Mouse (Mus musculus) monocyte, adult 2 months (primary cell): ENCODE data around the gene Platr17.
"Not testable (repeated sequence)": the region's sequence is repeated elsewhere in the genome, so short reads cannot be mapped to it uniquely, and the experiment has no call there.

Experiments
- DNase-seq, 2 experiments: peaks; one replicate each; pipeline ENCODE4 v3.0.0; 2022; ENCODE audit warnings: low spot score in 2 of 2, low read depth in 1 of 2

Platr17 gene

DNA sequence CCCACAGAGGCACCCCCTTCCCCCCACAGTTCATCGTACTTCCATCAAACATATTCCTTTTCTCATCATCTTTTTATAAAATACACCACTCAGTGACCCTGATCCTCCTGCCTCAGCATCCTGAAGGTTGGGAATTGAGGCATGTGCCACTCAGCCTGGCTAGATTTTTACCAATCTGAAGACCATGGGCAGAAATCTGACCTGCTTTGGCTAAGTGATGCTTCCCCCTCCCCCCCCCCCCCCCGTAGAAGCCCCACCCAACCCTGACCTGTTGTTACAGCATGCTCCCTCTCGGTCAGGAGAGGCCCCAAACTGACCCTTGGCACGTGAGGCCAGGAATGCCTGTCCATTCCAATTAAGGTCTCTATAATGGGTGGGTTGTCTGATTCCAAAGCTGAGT lies at the start of gene Platr17:
Platr17 (plus strand) TSS at position 301 of the 400 bp plus-strand sequence.
- DNase-seq, result not testable (repeated sequence)

DNA sequence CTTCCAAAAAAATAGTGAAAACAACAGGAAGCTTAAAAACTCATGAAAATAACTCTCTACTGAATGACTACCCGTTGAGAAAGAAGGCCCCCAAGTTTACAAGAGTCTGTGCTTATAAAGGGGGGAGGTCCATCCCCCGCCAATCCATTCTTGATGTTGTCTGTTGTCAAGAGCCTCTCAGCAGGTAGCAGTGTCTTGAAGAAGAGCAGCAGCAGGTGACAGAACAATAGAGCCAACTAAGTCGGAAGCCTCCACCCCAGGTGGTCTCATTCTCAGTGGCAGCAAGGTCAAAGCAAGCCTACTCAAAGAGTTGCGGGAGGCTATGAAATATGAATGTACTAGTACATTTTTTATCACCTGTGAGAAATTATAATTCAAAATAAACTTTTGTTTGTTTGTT lies 47.1 kb upstream of the Platr17 start:
- no peak for DNase-seq

DNA sequence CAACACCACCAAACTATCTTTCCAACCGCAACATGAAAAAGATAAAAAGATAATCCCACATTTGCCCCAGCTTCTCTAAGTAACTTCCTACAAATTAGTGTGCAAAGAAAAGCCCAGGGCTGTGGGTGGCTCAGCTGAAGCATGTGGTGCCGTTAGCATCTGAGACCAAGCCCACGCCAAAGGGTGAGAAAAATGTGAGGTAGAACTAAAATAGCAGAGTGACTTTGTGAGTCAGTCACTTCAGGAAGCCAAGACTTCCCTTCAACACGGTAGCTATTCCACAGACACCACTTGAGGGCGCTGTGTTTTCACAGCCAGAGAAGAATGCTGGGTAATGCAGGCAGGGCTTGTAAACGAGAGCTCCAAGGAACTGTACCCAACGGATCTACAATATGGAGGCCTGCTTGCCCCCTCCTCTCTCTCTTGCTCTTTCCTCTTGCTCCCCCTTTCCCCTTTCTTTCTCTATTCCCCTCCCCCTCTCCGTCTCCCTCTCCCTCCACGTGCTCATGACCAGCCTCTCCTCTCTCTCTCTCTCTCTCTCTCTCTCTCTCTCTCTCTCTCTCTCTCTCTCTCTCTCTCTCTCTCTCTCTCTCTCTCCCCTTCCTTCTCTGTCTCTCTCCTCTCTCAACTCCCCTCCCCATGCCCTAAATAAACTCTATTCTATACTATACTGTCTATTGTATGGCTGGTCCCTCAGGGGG lies 39.5 kb upstream of the Platr17 start:
- DNase-seq, result peak; percentile 23 to 47

DNA sequence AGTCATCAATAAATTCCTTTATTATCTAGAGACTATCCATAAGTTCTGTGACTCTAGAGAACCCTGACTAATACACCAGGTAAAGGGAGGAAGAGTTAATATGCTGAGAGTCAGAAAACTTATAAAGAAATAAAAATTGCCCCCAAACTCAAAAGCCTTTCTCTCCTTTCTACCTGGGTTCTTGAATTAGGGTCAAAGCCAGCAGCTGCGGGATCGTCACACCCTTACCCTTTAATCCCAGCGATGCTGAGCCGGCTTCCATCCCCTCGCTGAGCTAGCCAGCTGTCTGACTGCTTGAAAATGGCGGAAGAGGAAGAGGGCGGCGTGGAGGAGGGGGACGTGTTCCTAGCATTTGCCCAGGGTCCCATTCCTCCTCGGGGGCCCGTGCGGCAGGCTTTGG lies 31.4 kb upstream of the Platr17 start, which contains the start of gene Gm7029:
Gm7029 (plus strand) TSS at position 301 of the 400 bp plus-strand sequence.
- DNase-seq, result not testable (repeated sequence)

DNA sequence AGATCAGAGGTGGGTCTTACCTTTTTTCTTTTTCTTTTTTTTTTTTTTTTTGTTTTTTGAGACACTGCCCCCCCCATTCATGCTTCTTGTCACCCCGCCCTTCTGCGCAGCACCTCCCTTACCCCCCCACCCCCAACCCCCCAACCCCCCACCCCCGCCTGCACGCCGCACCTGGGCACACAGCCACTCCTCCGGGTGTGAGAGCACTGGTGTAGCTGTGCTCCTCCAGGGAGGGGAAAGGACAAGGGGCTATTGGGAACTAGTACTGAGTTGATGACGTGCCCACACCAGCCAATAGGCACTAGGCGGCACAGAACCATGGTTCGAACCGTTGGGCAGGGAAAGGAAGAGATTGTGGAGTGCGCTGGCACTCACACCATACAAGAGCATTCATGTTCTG lies 30.5 kb upstream of the Platr17 start:
- no peak for DNase-seq

DNA sequence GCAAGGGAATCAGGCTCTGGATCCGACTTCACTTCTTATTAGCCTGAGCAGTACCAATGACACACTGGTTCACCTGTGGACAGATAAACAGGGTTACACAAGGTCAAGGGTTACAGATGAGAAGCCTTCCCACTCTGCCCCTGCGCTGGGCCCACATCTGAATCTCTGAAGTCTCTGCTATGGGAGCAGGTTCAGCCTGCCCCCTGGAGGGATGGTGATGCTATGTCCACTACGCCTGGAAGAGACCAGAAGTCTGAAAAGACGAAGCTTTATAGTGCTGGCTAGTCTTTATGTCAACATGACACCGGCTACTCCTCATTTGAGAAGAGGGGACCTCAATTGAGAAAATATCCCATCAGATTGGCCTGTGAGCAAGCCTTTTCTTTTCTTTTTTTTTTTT lies 29.1 kb upstream of the Platr17 start:
- not testable (repeated sequence) for DNase-seq

DNA sequence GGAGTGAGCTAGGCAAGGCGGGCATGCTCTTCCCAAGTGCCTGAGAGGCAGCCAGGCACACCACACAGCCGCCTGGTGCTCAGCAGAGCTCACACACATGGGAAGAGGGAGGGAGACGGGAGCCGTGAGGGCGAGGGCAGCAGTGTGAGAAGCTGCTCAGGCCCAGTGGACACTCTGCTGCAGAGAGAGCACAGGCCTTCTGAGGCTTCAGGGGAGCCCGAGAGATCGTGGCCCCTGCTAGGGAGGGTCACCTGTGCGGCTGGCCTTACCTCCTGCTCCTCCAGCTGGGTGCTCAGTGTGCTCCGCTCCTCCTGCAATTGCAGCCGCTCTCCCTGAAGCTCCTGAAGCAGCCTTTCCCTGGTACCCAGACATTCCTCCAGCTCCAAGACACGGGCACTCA lies 20.6 kb upstream of the Platr17 start:
- not testable (repeated sequence) for DNase-seq

DNA sequence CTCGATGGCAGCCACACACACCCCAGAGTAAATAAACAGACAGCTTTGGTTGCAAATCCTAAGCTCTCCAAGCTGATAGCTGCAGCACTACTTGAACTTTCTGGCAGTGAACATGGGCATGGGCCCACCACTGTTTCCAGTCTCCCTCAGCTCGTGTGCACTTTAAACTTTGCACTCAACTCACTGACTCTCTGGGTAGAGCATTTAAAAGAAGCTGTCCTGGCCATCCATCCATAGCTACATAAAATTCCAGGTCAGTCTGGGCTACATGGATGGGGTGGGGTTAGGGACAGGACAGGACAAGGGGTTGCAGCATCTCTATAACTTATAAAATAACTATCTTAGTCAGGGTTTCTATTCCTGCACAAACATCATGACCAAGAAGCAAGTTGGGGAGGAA lies 17.1 kb upstream of the Platr17 start:
- DNase-seq, result not testable (repeated sequence)

DNA sequence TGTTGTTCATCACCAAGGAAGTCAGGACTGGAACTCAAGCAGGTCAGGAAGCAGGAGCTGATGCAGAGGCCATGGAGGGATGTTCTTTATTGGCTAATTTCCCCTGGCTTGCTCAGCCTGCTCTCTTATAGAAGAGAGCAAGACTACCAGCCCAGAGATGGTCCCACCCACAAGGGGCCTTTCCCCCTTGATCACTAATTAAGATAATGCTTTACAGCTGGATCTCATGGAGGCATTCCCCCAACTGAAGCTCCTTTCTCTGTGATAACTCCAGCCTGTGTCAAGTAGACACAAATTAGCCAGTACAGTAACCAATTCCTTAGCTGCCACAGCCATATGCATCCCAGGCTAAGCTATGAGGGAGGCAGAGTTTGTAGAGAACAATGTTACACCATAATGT lies 16.7 kb upstream of the Platr17 start:
- not testable (repeated sequence) for DNase-seq

DNA sequence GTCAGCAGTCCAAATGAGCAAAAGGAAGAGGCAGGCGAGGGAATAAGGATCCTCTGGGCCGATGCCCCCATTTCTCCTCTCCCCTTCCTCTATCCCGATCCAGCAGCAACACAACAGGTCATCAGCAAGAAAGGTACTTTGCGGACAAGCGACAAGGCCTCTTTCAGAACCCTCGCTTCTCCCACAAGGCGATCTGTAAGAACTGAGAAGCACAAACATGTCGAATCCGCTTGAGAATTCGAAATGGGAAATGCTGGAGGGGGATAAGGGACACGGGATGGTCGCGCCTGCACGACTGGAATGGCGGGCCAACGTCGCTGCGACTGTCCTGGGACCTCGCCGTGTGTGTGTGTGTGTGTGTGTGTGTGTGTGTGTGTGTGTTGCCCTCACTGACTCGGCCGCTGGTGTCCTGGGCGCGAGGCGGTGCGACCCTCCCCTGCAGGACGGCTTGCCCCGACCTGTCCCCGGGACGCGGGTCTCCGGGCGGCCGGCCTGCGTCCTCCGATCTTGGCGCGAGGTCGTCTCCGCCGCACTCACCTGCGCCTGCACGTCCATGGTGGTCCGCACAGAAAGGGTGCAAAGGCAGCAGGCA lies 14.9 kb upstream of the Platr17 start:
- DNase-seq, result not testable (repeated sequence)

DNA sequence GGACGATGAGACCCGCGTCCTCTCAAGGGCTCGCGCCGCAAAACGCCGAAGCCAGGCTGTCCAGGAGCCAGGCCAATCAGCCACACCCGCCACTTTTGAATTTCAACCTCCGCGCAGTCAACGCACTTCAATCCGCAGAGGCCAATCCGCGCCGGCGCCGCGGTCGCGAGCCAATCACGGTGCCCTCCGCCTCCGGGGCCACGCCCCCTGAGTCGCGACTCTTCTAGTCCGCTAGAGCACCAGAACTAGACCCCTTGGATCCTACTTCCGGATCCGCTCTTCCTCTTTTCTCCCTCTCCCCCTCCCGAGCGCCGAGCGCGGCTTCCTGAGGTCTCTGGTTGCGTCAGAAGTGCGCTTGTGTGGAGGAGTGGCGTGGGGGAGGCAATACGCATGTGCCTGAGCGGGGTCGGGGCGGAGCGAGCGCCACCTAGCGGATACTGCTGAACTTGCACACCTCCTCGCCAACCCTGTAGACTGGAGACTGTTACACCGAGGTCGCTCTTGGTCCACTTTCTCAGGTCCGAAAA lies 14.3 kb upstream of the Platr17 start, which contains the start of gene Kifc1:
Kifc1 (minus strand) TSS at position 129 of the 527 bp plus-strand sequence.
- DNase-seq, result peak; percentile 98 to 99

DNA sequence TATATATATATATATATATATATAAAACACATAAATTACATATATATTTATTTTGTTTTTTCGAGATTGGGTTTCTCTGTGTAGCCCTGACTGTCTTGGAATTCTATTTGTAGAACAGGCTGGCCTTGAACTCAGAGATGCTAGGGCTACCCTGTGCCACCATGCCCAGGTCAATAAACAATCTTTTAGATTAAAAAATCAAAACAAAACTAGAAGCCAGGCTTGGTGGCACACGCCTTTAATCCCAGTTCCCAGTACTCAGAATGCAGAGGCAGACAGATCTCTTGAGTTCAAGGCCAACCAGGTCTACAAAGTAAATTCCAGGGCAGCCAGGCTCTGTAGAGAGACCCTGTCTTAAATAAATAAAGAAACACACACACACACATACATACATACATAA lies 13.6 kb upstream of the Platr17 start:
- DNase-seq, result no peak

DNA sequence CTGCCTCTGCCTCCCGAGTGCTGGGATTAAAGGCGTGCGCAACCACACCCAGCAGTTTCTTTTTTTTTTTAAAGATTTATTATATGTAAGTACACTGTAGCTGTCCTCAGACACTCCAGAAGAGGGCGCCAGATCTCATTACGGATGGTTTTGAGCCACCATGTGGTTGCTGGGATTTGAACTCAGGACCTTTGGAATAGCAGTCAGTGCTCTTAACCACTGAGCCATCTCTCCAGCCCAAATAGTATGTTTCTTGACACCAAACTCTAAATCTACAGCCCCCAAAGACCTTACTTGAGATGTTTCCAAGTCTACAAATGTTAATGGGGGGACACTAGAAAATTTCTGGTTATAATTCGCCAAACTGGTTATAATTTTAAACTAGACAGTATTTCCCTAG lies 13.0 kb upstream of the Platr17 start:
- DNase-seq, result not testable (repeated sequence)

DNA sequence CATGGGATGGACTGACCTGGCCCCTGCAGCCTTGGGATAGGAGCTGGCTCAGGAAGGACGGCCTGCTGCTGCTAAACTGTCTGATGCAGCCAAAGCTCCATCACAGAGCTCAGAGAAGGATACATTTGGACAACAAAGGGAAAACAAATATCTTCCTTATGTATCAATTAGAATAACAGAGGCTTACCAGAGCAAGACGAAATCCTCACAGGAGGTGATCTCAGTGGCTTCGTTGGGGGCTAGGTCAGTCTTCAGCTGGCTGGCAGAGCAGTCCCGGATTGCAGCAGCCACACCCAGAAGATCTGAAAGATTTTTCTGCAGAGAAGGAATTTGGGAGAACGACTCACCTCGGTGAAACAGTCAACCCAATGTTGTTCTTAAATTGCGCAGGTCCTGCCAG lies 12.5 kb upstream of the Platr17 start:
- DNase-seq, result no peak

DNA sequence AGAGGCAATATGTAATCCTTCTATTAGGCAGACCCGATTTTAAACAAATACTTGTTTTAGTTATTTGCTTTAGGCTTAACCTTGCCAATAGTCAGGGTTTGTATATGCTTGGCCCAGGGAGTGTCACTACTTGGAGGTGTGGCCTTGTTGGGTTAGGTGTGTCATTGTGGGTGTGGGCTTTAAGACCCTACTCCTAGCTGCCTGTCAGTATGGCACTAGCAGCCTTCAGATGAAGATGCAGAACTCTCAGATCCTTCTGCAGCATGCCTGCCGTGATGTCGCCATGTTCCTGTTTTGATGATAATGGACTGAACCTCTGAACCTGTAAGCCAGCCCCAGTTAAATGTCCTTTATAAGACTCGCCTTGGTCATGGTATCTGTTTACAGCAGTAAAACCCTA lies 11.9 kb upstream of the Platr17 start:
- not testable (repeated sequence) for DNase-seq

DNA sequence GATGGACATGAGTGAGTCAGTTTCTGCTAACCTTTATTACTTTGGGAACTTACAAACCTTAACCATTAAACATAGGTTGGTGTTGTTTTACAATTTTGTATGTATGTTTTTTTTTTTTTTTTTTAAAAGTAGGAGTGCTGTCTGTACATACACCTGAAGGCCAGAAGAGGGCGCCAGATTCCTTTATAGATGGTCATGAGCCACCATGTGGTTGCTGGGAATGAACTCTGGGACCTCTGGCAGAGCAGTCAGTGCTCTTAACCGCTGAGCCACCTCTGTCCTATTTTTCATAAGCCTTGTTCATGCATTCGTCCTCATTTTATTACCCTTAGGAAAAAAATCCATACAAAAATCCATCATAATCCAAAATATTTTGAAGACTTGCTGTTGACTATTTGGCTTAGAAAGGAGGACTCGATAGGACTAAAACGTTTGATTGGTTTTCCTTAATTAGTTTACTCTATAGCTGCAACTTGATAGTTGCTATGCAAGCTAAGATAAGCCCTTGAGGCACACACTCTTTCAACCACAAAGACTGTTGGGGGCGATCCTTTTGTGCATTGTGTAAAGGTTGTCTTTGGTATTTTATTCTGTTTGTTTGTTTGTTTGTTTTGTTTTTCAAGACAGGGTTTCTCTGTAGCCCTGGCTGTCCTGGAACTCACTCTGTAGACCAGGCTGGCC lies 7.7 kb upstream of the Platr17 start:
- no peak for DNase-seq

DNA sequence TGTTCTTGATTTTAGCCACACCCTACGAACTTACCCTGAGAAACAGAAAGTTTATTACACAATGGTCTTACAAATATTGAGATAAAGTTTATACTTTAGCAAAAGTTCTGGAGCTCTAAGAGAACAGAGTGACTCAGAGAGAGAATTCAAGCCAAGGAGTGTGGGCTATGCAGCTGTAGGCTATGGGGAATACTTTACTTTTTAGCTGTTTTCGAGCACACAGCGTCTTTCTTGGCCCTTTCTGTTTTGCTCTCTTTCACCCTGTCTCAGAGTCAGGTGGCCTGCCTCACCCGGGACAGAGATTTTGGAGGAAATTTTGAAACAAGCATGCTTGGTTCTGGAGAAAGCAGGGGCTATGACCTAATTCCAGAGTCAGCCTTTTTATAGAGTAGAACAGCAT lies 6.7 kb upstream of the Platr17 start:
- DNase-seq, result not testable (repeated sequence)

DNA sequence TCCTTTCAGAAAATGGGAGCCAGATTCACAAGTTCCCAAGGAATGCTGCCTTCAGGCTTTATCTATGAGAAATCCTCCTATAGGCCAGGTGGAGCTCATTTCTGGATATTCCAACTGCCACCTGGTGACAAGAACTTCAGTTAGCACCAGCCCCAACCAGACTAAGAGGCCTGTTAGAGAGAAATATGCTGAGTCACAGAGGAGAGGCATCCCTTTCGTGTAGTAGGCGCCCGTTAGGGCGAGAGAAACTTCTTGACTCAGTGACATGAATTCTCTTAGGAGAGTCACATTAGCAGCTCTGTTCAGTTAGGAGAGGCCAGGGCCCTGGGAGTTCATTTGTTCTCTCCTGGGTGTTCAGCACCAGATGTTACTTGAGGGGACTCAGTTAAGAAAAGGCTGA lies 5.3 kb upstream of the Platr17 start:
- no peak for DNase-seq

DNA sequence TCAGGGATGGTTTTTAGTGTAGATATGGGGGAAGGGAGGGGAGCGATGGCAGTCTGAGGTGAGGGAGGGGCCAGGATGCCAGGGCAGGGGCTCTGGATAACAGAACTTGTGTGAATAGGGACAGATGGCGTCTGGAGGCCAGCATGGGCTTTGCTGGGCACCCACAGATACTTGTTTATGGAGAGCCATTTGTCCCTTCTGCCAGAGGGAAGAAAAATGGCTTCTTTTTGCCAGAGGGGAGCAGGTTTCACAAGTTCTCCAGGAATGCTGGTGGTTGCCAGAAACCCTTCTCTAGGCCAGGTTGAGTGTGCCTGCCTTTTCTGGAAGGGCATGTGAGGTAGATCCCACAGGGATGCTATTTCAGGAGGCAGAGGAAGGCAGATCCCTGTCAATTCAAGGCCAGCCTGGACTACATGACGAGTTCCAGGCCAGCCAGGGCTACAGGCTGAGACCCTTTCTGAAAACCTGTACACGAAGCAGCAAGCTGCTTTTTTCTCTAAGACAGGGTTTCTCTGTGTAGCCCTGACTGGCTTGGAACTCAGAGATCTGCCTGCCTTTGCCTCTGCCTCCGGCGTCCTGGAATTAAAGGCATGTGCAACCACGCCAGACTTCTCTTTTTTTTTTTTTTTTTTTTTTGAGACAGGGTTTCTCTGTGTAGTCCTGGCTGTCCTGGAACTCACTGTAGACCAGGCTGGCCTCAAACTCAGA lies 4.5 kb upstream of the Platr17 start:
- no peak for DNase-seq

DNA sequence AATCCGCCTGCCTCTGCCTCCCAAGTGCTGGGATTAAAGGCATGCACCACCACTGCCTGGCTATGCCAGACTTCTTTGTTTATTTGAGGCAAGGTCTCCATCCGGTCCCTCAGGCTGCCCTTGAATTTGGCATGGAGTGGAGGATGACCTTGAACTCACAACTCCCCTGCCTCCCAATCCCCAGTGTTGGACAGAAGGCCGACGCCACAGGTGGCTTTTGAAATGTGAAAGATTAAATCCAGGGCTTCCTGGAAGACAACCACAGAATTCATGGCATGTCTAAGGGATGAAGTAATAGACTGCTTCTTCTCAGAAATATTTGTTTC lies 4.0 kb upstream of the Platr17 start:
- no peak for DNase-seq

DNA sequence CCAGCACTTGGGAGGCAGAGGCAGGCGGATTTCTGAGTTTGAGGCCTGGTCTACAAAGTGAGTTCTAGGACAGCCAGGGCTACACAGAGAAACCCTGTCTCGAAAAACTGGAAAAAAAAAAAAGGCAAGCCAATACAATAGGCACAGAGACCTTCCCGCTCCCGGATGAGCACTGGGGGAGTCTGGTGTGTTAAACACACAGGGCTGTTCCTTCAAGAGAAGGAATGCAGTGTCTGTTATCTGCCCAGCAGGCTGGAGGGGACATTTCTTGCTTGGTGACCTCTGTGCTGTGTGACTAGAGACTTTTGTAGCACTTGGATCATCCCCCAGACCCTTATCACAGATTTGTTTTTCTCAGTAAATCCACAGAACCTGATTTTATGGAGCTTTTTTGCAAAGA lies 3.3 kb upstream of the Platr17 start:
- no peak for DNase-seq
